Mouse (Mus musculus) adrenal gland, adult 2 months (tissue): ENCODE data around the gene Kndc1. TPM values are rescaled to one million over a fixed set of nuclear protein-coding genes. Genes with fewer than 3 reads are reported as not detected.
A peak's percentile ranks its signal among the peaks of the same experiment; 100 is the strongest.

Experiments
- DNase-seq: peaks from one replicate; pipeline ENCODE4 v3.0.0; 2021
- polyA plus RNA-seq: library from polyadenylated mRNA; depleted of rRNA; stranded (reverse); fragments of >200 nt; gene quantifications from 2 replicates; pipeline ENCODE4 v1.2.3, GENCODE M21; 2012
- total RNA-seq, 2 experiments: library from RNA; stranded (reverse); gene quantifications; 2 replicates each; pipeline ENCODE4 v1.2.3; 2021

Kndc1 gene
- total and polyA plus RNA-seq, 3 experiments, result 0.53 to 0.66 (median 0.59) TPM

DNA sequence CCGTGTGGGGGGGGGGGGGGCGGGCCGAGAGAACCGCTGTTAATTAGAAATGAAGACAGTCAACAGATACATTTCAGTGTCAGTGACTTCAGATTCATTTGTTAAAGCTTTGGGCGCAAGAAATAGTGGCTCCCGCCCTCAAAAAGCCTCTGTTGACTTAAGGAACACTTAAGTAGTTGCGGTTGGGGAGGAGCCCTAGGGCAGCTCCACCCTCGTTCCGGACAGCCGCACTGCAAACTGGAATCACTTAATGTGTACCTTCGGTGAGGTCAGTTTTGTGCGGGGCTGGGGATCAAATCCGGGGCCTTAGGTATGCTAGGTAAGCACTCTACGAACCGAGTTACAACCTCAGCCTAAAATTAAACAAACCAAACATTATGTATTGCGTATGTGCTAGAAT, 56.6 kb downstream of the Kndc1 start:
- peak; percentile 56 for DNase-seq

DNA sequence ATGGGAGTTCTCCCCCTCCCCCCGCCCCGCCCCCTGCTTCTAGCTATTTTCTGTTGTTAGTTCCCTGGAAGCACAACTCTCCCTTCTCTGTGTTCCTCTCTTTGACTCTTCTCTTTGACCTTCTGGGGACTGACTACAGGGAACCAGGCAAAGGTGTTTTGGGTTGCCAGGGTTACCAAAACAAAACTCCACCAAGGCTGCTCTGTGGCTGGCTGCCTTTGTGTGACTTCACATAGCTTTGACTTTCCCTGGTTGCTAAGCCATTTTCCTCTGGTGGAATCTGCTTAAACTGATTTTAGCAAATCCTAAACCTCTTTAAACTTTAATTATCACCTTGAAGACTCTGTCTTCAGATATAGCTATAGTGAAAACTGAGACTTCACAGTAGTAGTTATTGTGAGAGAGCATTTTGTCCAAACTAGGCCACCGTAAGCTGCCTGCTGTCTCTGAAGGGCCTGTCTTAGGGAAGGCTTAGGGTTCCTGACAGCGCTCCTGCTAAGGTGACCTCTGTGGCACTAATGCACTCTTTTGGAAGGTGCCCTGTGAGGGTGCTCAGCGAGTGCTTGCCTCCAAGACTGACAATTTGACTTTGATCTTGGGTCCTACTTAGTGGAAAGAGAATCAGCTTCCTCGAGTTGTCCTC, 57.6 kb downstream of the Kndc1 start:
- no peak for DNase-seq

DNA sequence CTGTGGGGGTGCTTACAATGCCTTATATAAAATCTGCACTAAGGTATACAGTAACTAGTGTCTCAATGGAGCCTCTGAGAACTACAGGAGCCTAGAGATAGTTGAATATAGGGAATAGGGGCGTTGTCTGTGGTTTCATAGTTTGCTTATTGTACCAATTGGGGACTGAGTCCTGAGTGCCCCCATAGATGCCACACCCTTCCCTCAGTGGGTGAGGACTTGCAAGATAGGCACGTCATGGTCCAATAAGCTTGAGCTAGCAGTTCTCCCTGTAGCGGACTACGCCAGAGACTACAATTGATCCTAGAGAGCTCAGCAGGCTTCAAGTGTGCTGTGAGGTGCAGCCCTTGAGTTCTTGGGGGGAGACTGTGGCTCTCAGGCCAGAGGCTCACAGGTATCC, 61.0 kb downstream of the Kndc1 start:
- no peak for DNase-seq

DNA sequence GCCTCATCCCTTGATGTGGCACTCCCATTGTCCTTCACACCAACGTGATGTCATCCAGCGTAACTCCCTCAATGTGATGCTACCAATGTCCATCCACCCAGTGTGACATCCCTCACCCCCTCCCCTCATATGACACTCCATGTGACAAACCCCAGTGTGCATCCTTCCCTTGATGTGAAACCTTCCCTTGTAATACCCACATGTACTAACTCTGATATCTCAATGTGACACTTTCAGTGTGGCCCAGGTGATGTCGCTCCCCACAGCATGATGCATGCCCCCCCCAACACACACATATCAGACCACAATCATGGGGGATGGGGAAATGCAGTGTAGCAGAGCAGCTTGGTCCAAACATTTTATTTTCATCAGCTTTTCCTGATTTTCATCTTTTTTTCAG, 62.2 kb downstream of the Kndc1 start:
- no peak for DNase-seq

DNA sequence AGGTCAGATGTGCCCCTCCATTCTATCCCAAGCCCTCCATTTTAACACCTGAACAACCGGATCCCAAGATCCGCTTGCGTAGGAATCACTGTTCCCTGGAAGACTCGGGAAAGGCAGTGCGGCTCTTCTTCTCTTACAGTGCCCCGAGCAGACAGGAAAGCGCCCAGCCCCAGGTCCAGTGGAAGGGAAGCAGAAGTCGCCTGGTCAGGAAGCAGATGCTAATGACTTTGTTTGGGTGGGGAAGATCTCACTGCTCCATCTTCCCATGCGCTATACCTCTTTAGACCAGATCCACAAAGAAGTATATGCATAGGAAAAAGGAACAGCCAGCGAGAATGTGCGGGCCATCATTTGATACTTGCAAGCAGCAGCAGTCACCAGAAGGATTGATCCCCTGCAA, 62.9 kb downstream of the Kndc1 start:
- no peak for DNase-seq

DNA sequence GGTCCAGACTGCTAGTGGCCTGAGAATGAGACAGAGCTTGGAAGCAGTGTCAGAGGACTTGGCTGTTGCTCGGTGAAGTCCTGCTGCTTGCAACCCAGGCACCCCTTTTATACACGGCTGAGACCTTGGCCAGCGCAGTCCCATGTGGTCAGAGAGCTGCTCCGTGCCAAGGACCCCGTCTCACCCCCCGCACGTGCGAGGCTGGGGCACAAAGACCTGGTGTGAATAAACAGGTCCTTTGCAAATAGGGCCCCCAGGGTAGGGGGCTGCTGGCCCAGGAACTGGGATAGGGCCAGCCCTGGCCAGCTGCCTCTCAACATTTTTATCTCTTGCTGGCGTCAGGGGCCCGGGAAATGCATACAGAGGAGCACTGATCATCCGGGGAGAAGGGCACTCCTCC, 63.5 kb downstream of the Kndc1 start:
- DNase-seq, result peak; percentile 72

DNA sequence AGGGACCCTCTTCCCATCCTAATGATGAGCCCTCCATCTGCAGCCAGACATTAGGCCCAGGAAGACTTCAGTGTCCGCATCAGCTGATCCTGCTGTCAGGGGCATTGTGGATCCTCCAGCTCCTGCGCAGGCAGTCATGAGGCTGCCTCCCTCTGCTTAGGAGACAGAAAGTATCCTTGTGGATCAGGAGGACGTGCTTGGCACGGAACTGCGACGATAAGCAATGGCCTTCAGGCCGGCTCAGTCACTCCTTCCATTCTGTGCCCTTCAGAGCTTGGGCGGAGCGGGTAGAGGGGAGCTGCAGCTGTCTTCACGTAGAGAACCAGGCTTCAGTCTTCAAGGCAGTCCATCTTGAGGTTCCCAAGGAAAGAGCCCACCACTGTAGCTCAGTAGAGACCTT, 66.6 kb downstream of the Kndc1 start:
- DNase-seq, result peak; percentile 90

DNA sequence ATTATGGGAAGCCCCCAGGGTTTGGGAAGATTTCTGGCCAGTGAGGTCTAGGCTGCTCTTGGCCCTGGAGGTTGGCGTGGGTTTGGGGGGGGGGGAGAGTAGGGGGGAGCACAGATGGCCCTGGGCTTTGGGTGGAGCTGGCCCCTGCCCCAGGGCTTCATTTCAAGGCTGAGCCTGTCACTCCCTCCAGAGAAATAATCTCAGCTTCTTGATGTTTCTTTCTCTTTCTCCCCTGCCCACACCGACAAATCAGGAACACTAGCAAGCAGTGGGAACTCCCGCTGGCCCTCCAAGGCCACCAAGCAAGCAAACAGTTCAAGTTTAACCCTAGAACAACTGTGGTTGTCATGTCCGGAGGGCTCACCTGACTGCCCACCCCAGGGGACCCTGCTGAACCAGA, 69.3 kb downstream of the Kndc1 start:
- DNase-seq, result no peak

DNA sequence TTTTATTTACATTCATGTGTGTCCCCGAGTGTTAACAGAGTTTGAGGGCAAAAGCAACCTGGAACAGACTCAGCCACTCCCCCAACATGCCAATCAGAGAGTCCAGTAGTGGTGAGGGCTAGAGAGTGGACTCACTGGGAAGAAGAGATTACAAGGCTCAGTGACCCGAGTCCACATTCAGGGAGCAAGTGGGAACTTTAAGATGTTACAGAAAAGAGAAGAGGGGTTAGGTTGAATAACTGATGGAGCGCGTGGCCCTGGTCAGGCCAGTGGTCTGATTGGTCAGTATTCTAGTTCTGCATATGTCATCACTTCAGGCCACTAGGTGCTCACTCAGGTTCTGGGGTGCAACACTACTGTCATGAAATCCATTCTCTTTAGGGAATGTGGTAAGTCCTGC, 72.7 kb downstream of the Kndc1 start:
- DNase-seq, result no peak

DNA sequence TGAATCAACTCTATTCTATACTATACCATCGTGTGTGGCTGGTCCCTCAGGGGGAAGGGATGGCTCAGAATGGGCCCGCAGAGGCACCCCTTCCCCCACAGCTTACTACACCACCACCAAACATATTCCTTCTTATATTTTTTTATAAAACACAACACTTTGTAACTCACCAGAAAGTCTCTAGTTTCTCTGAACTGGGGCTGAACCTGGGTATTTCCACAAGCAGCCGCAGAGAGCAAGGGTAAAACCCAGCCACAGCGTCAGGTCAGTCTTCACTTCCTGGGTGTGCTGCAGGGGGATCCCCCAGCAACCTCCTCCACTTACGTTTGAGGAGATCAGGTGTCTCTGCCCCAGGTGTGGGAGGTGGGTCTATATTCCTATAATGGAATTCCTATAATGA, 73.9 kb downstream of the Kndc1 start:
- DNase-seq, result no peak

DNA sequence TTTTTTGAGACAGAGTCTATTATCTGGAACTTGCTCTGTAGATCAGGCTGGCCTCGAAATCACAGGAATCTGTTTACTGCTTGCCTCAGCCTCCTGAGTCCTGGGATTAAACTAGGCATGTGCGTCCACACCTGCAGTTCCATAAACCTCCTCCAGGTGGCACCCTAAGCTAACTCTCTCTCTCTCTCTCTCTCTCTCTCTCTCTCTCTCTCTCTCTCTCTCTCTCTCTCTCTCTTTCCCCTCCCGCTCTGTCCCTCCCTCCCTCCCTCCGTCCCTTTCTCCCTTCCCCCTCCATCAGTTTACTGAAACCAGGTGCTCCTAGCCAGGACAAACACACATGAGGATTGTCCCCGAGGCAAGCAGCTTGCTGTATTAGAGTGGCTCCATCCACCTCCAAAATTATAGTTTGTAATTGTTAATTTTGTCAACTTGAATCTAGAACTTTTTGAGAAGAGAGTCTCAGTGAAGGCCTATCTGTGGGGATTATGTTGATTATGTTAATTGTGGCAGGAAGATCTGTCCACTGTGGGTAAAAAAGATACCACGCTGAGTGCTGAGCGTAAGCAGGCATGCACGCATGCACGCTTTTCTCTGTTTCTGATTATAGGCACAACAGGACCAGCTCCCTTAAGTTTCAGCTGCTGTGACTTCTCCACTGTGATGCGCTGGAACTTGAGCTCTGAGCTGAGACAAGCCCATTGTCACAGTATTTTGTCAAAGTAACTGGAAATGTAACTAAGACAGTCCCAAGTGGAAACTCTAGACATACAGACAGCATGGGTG, 75.0 kb downstream of the Kndc1 start:
- peak; percentile 78 for DNase-seq

DNA sequence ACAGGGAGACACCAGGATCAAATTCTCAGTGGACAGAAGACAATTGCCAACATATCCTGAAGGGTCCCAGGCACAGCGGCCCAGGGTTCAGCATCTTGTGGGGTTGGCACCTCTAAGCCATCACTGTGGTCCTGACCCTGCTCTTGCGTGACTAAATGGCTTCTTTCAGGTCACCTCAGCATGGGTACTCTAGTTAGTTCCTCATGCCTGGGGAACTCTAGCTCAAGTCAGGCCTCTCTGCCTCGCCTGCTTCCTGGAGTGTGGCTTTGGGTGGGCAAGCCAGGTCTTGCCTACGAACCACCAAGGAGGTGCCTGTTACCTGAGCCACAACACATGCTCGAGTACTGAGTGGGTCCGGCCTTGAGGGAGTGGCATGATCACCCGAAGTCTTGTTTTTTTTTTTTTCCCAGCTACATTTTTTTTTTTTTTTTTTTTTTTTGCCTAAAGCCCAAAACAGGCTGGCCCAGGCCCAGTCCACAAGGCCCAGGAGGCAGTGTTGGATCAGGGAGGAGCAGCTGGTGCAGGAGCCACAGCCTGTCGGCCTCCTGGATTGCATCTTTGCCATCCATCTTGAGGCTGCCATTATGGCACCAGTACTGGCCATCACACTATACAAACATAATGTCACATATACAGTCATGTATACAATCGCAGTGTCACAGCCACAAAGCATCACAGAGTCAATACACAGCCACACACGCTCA, 75.9 kb downstream of the Kndc1 start:
- no peak for DNase-seq

DNA sequence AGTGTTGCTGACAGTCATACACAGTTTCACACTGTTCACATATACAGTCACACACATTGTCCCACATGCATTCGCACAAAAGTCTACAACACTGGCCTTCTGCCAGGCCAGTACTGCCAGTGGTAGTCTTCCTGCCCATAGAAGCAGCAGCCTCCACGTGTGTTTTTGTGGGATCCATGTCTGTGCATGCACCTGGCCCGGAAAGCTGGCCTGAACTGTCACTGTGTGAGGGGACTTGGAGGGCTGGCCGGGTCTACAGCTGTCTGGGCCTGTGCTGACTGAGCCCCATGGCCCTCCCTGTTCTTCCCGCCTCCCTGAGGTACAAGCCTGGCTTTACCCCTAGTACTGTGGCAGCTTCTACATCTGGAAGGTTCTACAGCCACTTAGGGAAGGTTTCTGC, 76.5 kb downstream of the Kndc1 start:
- no peak for DNase-seq

DNA sequence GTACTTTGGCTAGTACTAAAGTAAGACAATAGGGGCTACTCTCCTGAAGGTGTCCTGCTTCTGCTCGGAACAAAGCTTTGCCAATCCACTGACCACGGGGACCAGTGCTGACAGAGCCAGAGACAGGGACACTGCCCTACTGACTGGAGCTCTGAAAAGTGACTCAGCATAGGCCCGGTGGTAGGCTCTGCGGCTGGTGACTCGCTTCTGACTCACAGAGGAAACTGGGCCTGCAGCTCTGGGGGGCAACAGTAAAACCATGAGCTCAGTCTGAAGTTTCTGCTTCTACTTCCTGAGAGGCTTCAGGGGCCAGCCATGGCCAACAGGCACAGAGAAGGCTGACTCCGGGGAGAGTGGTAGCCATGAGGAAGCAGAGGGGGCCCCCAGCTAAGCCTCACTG, 76.9 kb downstream of the Kndc1 start:
- peak; percentile 79 for DNase-seq

DNA sequence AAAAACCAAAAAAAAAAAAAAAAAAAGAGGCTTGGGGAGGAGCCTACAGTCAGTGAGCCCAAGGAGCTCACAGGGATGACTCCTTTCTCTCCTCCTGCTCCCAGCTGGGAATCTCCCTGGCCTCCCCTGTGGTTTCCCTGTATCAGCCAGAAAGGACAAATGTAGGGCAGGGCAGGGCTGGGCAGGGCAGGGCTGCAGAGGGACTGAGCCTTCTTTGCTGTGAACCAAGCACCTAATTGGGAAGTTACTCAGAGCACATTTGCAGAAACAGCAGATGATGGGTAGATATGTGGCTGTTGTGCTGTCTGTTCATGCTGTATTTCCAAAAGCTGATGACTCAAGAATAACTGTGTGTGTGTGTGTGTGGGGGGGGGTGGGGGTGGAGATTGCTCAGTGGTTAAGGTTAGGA, 78.4 kb downstream of the Kndc1 start:
- no peak for DNase-seq

DNA sequence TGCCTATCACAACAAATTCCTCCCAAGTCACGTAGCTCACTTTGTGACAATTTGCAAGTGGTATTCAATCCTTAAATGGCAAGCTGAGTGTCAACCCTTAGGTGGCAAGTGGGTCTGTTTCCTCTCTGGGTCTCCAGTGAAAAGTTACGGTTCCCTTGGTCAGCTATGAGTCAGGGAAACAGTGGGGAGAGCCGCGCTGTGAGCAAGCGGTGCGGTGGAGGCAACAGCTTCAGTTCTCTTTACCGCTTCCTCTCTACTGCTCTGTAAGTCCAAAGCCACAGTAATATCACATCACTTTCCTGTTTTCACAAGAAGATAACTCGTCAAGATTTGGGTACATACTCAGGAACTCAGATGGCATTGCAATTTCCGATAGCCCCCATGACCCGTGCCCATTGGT, 79.8 kb downstream of the Kndc1 start:
- no peak for DNase-seq

DNA sequence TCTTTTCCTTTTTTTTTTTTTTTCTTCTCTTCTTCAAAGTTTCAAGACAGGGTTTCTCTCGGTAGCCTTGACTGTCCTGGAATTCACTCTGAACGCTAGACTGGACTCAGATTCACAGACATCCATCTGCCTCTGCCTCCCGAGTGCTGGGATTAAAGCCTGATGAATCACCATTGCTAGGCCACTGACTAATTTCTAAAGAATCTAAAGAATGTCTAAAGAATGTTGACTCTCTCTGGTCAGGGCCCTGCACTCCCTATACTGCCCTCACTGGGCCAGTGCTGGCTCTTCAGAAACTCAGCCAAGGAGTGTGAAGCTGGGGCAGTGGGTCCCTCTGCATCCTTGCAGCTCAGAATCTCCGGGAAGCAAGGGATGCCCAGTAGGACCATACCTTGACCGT, 81.0 kb downstream of the Kndc1 start:
- no peak for DNase-seq

DNA sequence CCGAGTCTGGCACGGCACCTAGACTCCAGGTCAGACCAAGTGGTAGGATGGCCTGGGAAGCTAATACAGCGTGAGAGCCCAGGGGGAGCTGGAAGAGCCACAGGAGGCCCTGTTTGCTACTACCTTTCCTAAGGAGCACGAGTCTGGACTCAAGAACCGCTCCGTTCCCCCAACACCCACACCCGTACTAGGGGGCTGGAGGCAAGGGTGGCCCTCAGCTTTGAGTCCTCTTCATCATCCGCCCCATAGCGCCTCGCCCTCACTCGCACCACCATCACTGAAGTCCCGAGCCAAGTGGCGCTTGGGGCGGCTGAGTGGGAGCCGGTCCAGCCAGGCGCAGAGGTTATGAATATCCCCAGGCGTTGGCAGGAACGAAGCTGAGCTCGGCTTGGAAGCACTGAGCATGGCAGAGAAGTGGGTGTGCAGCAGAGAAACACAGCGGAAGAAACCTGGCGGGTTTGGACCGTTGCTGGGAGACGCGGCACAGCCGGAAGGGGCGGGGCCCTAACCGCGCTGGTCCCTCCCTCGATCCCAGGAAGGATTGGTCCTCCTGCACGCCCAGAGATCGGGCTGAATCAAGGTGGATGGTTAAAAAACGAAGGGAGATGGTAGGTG, 83.9 kb downstream of the Kndc1 start, which contains the start of gene 6430531B16Rik:
6430531B16Rik (minus strand) TSS at position 478 of the 615 bp plus-strand sequence.
- peak; percentile 91 for DNase-seq

DNA sequence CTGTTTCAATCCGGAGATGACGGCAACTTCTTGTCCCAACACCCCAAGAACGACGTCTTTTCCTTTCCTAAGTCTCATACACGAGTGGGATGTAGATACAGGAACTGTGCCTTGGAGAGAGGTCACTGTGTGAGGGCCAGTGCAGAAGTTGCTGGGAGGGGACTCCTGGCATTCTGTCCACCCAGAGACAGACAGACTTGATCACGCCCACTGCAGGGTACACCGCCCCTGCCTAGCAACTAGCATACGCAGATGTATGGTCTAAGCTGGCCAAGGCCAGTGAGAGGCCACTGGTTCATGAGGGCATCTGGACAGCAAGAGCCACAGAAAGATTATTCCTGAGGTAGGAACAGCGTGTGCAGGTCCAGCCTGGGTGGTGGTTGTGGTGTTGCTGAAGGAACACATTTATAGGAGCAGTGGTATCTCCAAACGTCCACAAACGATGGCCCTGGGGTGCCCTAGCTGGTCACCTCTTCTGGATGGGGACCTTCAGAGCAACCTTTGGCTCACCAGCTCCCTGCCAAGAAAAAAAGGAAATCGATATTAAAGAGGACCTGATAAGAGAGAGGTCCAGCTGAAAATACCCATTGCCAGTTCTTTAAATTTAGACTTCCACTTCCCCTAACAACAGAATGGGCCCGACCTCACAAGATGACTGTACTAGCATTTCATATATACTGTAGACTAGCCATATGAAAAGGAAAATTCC, 84.7 kb downstream of the Kndc1 start:
- no peak for DNase-seq

DNA sequence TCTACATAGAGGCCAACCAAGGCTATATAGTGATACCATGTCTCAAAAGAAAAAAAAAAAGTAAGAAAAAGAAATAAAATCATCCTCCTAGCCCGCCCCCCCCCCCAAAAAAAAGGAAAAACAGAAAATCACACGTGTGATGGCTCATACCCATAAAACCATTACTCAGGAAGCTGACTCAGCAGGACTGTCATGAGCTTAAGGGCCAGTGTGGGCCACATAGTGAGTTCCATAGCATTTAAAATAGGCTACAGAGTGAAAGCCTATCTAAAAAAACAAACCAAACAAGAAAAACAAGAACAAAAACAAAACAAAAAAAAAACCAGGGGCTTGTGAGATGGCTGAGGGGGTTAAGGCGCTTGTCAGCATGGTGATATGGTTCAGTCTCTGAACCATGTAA, 86.3 kb downstream of the Kndc1 start:
- no peak for DNase-seq

DNA sequence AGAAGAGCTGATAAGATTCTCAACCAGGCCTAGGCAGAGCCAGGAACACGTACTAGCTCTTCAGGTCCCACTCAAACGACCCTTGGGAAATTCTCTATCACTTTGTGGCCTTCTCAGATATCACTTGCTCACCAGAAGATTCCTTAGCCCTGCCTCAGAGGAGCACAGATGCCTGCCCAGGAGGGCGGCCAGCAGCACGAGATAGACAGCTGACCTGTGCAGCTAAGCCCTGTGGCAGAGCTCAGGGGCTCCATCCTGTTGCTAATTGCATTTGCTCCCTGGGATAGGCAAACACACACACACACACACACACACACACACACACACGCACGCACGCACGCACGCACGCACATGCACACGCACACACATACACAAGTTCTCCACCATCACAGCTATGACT, 87.6 kb downstream of the Kndc1 start:
- DNase-seq, result no peak

DNA sequence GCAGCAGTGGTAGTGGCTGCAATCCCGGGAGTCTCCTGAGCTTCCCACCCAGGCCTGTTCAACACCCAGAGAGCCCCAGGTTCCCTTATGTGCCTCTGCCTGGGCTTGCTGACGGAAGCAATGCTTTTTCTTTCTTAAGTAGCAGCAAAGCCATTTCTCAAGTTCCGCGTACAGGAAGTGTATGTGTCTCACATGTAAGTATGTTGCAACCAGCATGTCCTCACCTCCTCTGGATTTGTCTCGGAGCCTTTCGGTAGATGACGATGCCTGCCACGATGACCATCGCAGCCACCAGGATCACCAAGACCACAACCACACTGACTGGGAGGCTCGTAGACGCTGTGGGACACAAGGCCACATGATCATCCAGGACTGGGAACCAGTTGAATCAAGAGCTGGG, 90.0 kb downstream of the Kndc1 start:
- DNase-seq, result no peak
